In genomic region chr4:66523238-66523885, GRCm38 (mm10) we compare ENCODE assay signal across 9 mouse cellular contexts.
DNase-seq lines count a peak whose midpoint lies in the region; ATAC-seq and TF ChIP-seq lines count a peak whose summit lies in the region.
"Had no signal": no experiment of that assay in that cellular context is flagged by ENCODE, and none has a peak within 500 bp of the region (broad histone marks: within the 10 kb centered on the region; RNA-seq: fewer than 3 reads in every experiment).

No protein-coding gene starts in this region.

- H3K27me3 ChIP-seq in heart, adult 2 months (ENCODE audit: control insufficient read depth, insufficient read depth, low read length), result no peaks in the 10 kb centered on the region
- H3K27me3 ChIP-seq in embryonic facial prominence, embryonic 15.5 days, result no peaks in the 10 kb centered on the region
- no peaks in the 10 kb centered on the region for H3K27me3 ChIP-seq in lung, embryonic 16.5 days (ENCODE audit: control insufficient read depth, insufficient read depth, low read depth, low read length)
- H3K27me3 ChIP-seq: CH12.LX had no signal

- TF ChIP-seq EP300 in heart, adult 2 months (IDR thresholded peaks at IDR 0.05; ENCODE audit: insufficient read depth, low read depth, low read length), result no peak

- no peak overlapping the region for H3K4me3 ChIP-seq in heart, adult 2 months
- no peak overlapping the region for H3K4me3 ChIP-seq in embryonic facial prominence, embryonic 15.5 days (replicated peaks)
- H3K4me3 ChIP-seq in lung, embryonic 16.5 days (ENCODE audit: low read length), result no peak overlapping the region

- H3K9ac ChIP-seq in heart, adult 2 months (ENCODE audit: low read depth, low read length), result no peak overlapping the region
- no peak overlapping the region for H3K9ac ChIP-seq in embryonic facial prominence, embryonic 15.5 days
- H3K9ac ChIP-seq in lung, embryonic 16.5 days (ENCODE audit: low read length), result no peak overlapping the region

- no peak for TF ChIP-seq POLR2A in heart, adult 2 months (IDR thresholded peaks at IDR 0.05; ENCODE audit: insufficient read depth, low read depth, low read length)

- TF ChIP-seq CTCF in heart, adult 2 months (IDR thresholded peaks at IDR 0.05), result peak; percentile 63

- peak; percentile 57 for ATAC-seq in embryonic facial prominence, embryonic 15.5 days (ENCODE audit: insufficient number of reproducible peaks, low FRiP score, low TSS enrichment, low read depth)
- 0 out of 2 replicates have a peak, but pooled peaks have one; percentile 15 for ATAC-seq in lung, embryonic 16.5 days (ENCODE audit: low read depth)
- no peak for ATAC-seq in erythroid progenitor cell, adult 5-6 weeks (replicated peaks; ENCODE audit: low FRiP score, poor library complexity, severe bottlenecking)

- H3K27ac ChIP-seq in heart, adult 2 months, result no peak overlapping the region
- H3K27ac ChIP-seq in embryonic facial prominence, embryonic 15.5 days (replicated peaks), result no peak overlapping the region
- H3K27ac ChIP-seq in lung, embryonic 16.5 days (ENCODE audit: low read length), result no peak overlapping the region

- H3K4me2 ChIP-seq in embryonic facial prominence, embryonic 15.5 days (replicated peaks), result no peak overlapping the region
- no peak overlapping the region for H3K4me2 ChIP-seq in lung, embryonic 16.5 days (ENCODE audit: low read depth, low read length)

- 38% methylated on average over 8 of the region's 8 CpGs for WGBS in heart, adult 2 months
- 40% methylated on average over 8 of the region's 8 CpGs for WGBS in embryonic facial prominence, embryonic 15.5 days
- 39% methylated on average over 8 of the region's 8 CpGs for WGBS in lung, embryonic 16.5 days

- H3K9me3 ChIP-seq in embryonic facial prominence, embryonic 15.5 days (replicated peaks), result no peaks in the 10 kb centered on the region
- H3K9me3 ChIP-seq in lung, embryonic 16.5 days (ENCODE audit: control insufficient read depth, low read length), result no peaks in the 10 kb centered on the region

- intact Hi-C loops in heart, adult 2 months (cut with DNase I), result no loop called here
- intact Hi-C loops in heart, postnatal 25 days (cut with DNase I), result no loop called here

- no peaks in the 10 kb centered on the region for H3K4me1 ChIP-seq in heart, adult 2 months (ENCODE audit: control insufficient read depth, insufficient read depth, low read length)
- no peaks in the 10 kb centered on the region for H3K4me1 ChIP-seq in embryonic facial prominence, embryonic 15.5 days
- H3K4me1 ChIP-seq in lung, embryonic 16.5 days (replicated peaks; ENCODE audit: control insufficient read depth, insufficient read depth, low read length), result no peaks in the 10 kb centered on the region

- H3K79me2 ChIP-seq in heart, adult 2 months (replicated peaks; ENCODE audit: control insufficient read depth, insufficient read depth, low read length), result no peaks in the 10 kb centered on the region

- peak; percentile 4 to 18 for DNase-seq in heart, adult 2 months
- no peak for DNase-seq in heart, postnatal 25 days (ENCODE audit: low spot score)
- peak; percentile 27 for DNase-seq in adrenal gland, postnatal 25 days
- DNase-seq in hindlimb bud, embryonic 11.5 days (ENCODE audit: extremely low spot score, low read depth, low spot score), result peak; percentile 30
- peak; percentile 16 for DNase-seq in right cerebral cortex, adult 18-20 months

- no peaks in the 10 kb centered on the region for H3K36me3 ChIP-seq in heart, adult 2 months (ENCODE audit: control insufficient read depth, insufficient read depth, low read length)
- no peaks in the 10 kb centered on the region for H3K36me3 ChIP-seq in embryonic facial prominence, embryonic 15.5 days
- H3K36me3 ChIP-seq in lung, embryonic 16.5 days (ENCODE audit: control insufficient read depth, insufficient read depth, low read length), result no peaks in the 10 kb centered on the region
